Mouse (Mus musculus): Measurements from ENCODE around the gene Krt79. TPM values are rescaled to one million over a fixed set of nuclear protein-coding genes. Genes with fewer than 3 reads are reported as not detected.

The Krt79 gene
- polyA plus RNA-seq (2015; fragmentation: Nextera tagmentation; extraction: Ambion mirVana) = 16.1 and 16.5 TPM in 2 replicates

GRCm38 (mm10) chr15:101940274-101940829 is at the start of gene Krt79:
Gene Krt79 (minus strand): TSS chr15:101940324.
- peak; percentile 11; the same call in 1 of the 2 replicates for ATAC-seq (ENCODE audit: insufficient number of reproducible peaks, insufficient read depth, low FRiP score, low TSS enrichment, low read depth)
- no peaks in the 10 kb centered on the region for H3K9me3 ChIP-seq
- peaks cover 18% of the 10 kb centered on the region for H3K4me1 ChIP-seq
- no peak within 1 kb of the TSS for H3K4me3 ChIP-seq
- H3K9ac ChIP-seq = no peak within 1 kb of the TSS
- no peak within 1 kb of the TSS for H3K27ac ChIP-seq
- H3K27me3 ChIP-seq = 0 out of 2 replicates have a peak, but pooled peaks cover 7% of the 10 kb centered on the region
- H3K4me2 ChIP-seq = no peak within 1 kb of the TSS
- no peaks in the 10 kb centered on the region for H3K36me3 ChIP-seq
- WGBS = 58% methylated on average over 6 of the region's 6 CpGs

GRCm38 (mm10) chr15:101988714-101989113 is 48.6 kb upstream of the Krt79 start:
- WGBS = 58% methylated on average over 8 of the region's 8 CpGs
- no peak for ATAC-seq (ENCODE audit: insufficient number of reproducible peaks, insufficient read depth, low FRiP score, low TSS enrichment, low read depth)
- no peak overlapping the region for H3K9ac ChIP-seq
- no peak overlapping the region for H3K4me3 ChIP-seq
- no peaks in the 10 kb centered on the region for H3K36me3 ChIP-seq
- no peak overlapping the region for H3K27ac ChIP-seq
- H3K4me2 ChIP-seq = no peak overlapping the region; the same call in 1 of the 2 replicates
- peaks cover 16% of the 10 kb centered on the region for H3K4me1 ChIP-seq
- no peaks in the 10 kb centered on the region for H3K9me3 ChIP-seq
- 0 out of 2 replicates have a peak, but pooled peaks cover 3% of the 10 kb centered on the region for H3K27me3 ChIP-seq

GRCm38 (mm10) chr15:101988119-101988518 is 48.0 kb upstream of the Krt79 start:
- peak; percentile 66; the same call in 1 of the 2 replicates for ATAC-seq (ENCODE audit: insufficient number of reproducible peaks, insufficient read depth, low FRiP score, low TSS enrichment, low read depth)
- WGBS = under 1% methylated on average over 10 of the region's 10 CpGs
- H3K27me3 ChIP-seq = 0 out of 2 replicates have a peak, but pooled peaks cover 3% of the 10 kb centered on the region
- H3K4me1 ChIP-seq = peaks cover 18% of the 10 kb centered on the region
- H3K9ac ChIP-seq = no peak overlapping the region
- H3K36me3 ChIP-seq = no peaks in the 10 kb centered on the region
- H3K4me3 ChIP-seq = no peak overlapping the region
- peak overlapping the region; percentile 35 for H3K4me2 ChIP-seq
- H3K27ac ChIP-seq = no peak overlapping the region
- H3K9me3 ChIP-seq = no peaks in the 10 kb centered on the region

GRCm38 (mm10) chr15:101984746-101985145 is 44.6 kb upstream of the Krt79 start:
- Histone ChIP-seq H3K4me3 (no peak overlapping the region), H3K27me3 (0 out of 2 replicates have a peak, but pooled peaks cover 3% of the 10 kb centered on the region), H3K4me2 (peak overlapping the region; percentile 55), H3K27ac (no peak overlapping the region; the same call in 1 of the 2 replicates), H3K9me3 (no peaks in the 10 kb centered on the region), H3K36me3 (no peaks in the 10 kb centered on the region), H3K9ac (peak overlapping the region; percentile 51), H3K4me1 (peaks cover 13% of the 10 kb centered on the region)
- 13% methylated on average over 6 of the region's 6 CpGs for WGBS
- ATAC-seq (ENCODE audit: insufficient number of reproducible peaks, insufficient read depth, low FRiP score, low TSS enrichment, low read depth) = no peak

- Histone ChIP-seq H3K4me1 (peaks cover 13% of the 10 kb centered on the region), H3K27me3 (0 out of 2 replicates have a peak, but pooled peaks cover 3% of the 10 kb centered on the region)
Measured at GRCm38 (mm10) chr15:101983949-101984601, 44.0 kb upstream of the Krt79 start.

GRCm38 (mm10) chr15:101983315-101983948 is 43.3 kb upstream of the Krt79 start:
- no peaks in the 10 kb centered on the region for H3K36me3 ChIP-seq
- peak overlapping the region; percentile 29; the same call in 1 of the 2 replicates for H3K4me3 ChIP-seq
- H3K9ac ChIP-seq = no peak overlapping the region
- 79% methylated on average over 13 of the region's 13 CpGs for WGBS
- H3K9me3 ChIP-seq = no peaks in the 10 kb centered on the region
- H3K27me3 ChIP-seq = no peaks in the 10 kb centered on the region
- ATAC-seq (ENCODE audit: insufficient number of reproducible peaks, insufficient read depth, low FRiP score, low TSS enrichment, low read depth) = no peak
- H3K4me2 ChIP-seq = peak overlapping the region; percentile 55
- peaks cover 10% of the 10 kb centered on the region for H3K4me1 ChIP-seq
- H3K27ac ChIP-seq = peak overlapping the region; percentile 78

More at GRCm38 (mm10) chr15:101983949-101984601, 44.0 kb upstream of the Krt79 start:
- Histone ChIP-seq H3K9ac (peak overlapping the region; percentile 51), H3K36me3 (no peaks in the 10 kb centered on the region), H3K4me3 (peak overlapping the region; percentile 29), H3K4me2 (peak overlapping the region; percentile 55), H3K27ac (peak overlapping the region; percentile 78), H3K9me3 (no peaks in the 10 kb centered on the region)
- WGBS = 1% methylated on average over 15 of the region's 15 CpGs
- ATAC-seq (ENCODE audit: insufficient number of reproducible peaks, insufficient read depth, low FRiP score, low TSS enrichment, low read depth) = peak; percentile 78

GRCm38 (mm10) chr15:101980849-101981248 is 40.7 kb upstream of the Krt79 start:
- no peak for ATAC-seq (ENCODE audit: insufficient number of reproducible peaks, insufficient read depth, low FRiP score, low TSS enrichment, low read depth)
- H3K4me3 ChIP-seq = no peak overlapping the region
- H3K36me3 ChIP-seq = no peaks in the 10 kb centered on the region
- no peaks in the 10 kb centered on the region for H3K9me3 ChIP-seq
- H3K4me2 ChIP-seq = no peak overlapping the region
- H3K4me1 ChIP-seq = peaks cover 33% of the 10 kb centered on the region
- no peaks in the 10 kb centered on the region for H3K27me3 ChIP-seq
- WGBS = 62% methylated on average over 6 of the region's 6 CpGs
- H3K9ac ChIP-seq = peak overlapping the region; percentile 16; the same call in 1 of the 2 replicates
- peak overlapping the region; percentile 76 for H3K27ac ChIP-seq

GRCm38 (mm10) chr15:101977043-101977726 is 37.1 kb upstream of the Krt79 start:
- Histone ChIP-seq H3K4me3 (peak overlapping the region; percentile 34), H3K9ac (peak overlapping the region; percentile 71), H3K4me2 (peak overlapping the region; percentile 64), H3K36me3 (no peaks in the 10 kb centered on the region), H3K9me3 (no peaks in the 10 kb centered on the region), H3K4me1 (peaks cover 42% of the 10 kb centered on the region), H3K27ac (peak overlapping the region; percentile 96), H3K27me3 (no peaks in the 10 kb centered on the region)
- WGBS = 2% methylated on average over 39 of the region's 39 CpGs
- peak; percentile 81 for ATAC-seq (ENCODE audit: insufficient number of reproducible peaks, insufficient read depth, low FRiP score, low TSS enrichment, low read depth)

GRCm38 (mm10) chr15:101976641-101977040 is 36.5 kb upstream of the Krt79 start:
- WGBS = 54% methylated on average over 3 of the region's 3 CpGs
- Histone ChIP-seq H3K27ac (peak overlapping the region; percentile 96), H3K9ac (peak overlapping the region; percentile 71; the same call in 1 of the 2 replicates), H3K36me3 (no peaks in the 10 kb centered on the region), H3K4me2 (peak overlapping the region; percentile 64), H3K27me3 (no peaks in the 10 kb centered on the region), H3K4me3 (peak overlapping the region; percentile 34; the same call in 1 of the 2 replicates), H3K4me1 (peaks cover 42% of the 10 kb centered on the region), H3K9me3 (no peaks in the 10 kb centered on the region)
- ATAC-seq (ENCODE audit: insufficient number of reproducible peaks, insufficient read depth, low FRiP score, low TSS enrichment, low read depth) = no peak

GRCm38 (mm10) chr15:101976023-101976422 is 35.9 kb upstream of the Krt79 start:
- ATAC-seq (ENCODE audit: insufficient number of reproducible peaks, insufficient read depth, low FRiP score, low TSS enrichment, low read depth) = no peak
- no peak overlapping the region for H3K4me3 ChIP-seq
- H3K27me3 ChIP-seq = no peaks in the 10 kb centered on the region
- H3K9ac ChIP-seq = peak overlapping the region; percentile 32; the same call in 1 of the 2 replicates
- no peak overlapping the region for H3K4me2 ChIP-seq
- peaks cover 42% of the 10 kb centered on the region for H3K4me1 ChIP-seq
- H3K36me3 ChIP-seq = no peaks in the 10 kb centered on the region
- WGBS = 54% methylated on average over 5 of the region's 5 CpGs
- H3K27ac ChIP-seq = peak overlapping the region; percentile 96
- no peaks in the 10 kb centered on the region for H3K9me3 ChIP-seq
